Mouse (Mus musculus): ENCODE data around the gene Grm1. TPM values are rescaled to one million over a fixed set of nuclear protein-coding genes. Genes with fewer than 3 reads are reported as not detected.
"Not testable (repeated sequence)": the region's sequence is repeated elsewhere in the genome, so short reads cannot be mapped to it uniquely, and the experiment has no call there.

Grm1 gene
- polyA plus RNA-seq (2015; fragmentation: Nextera tagmentation; extraction: Ambion mirVana) = 0.03 and 0.13 TPM in 2 replicates

GRCm38 (mm10) chr10:11081611-11082398 lies at the start of gene Grm1:
TSS of gene Grm1 (minus strand) at chr10:11082356.
- H3K36me3 ChIP-seq = no peaks in the 10 kb centered on the region
- H3K27me3 ChIP-seq = peaks cover 48% of the 10 kb centered on the region
- H3K4me3 ChIP-seq = no peak within 1 kb of the TSS
- no peaks in the 10 kb centered on the region for H3K9me3 ChIP-seq
- H3K4me2 ChIP-seq (replicated peaks) = 0 out of 2 replicates have a peak within 1 kb of the TSS, but pooled peaks have one; percentile 17
- no peak within 1 kb of the TSS for H3K27ac ChIP-seq
- no peaks in the 10 kb centered on the region for H3K4me1 ChIP-seq
- ATAC-seq (ENCODE audit: low FRiP score, low read depth) = peak; percentile 54; the same call in 1 of the 2 replicates
- H3K9ac ChIP-seq = no peak within 1 kb of the TSS
- 2% methylated on average over 28 of the region's 32 CpGs for WGBS

GRCm38 (mm10) chr10:11121781-11122180 lies 39.6 kb upstream of the Grm1 start:
- H3K27ac ChIP-seq = no peak overlapping the region
- 93% methylated on average over 2 of the region's 2 CpGs for WGBS
- H3K9me3 ChIP-seq = no peaks in the 10 kb centered on the region
- H3K36me3 ChIP-seq = no peaks in the 10 kb centered on the region
- no peak overlapping the region for H3K4me2 ChIP-seq (replicated peaks)
- no peak for ATAC-seq (ENCODE audit: low FRiP score, low read depth)
- H3K27me3 ChIP-seq = no peaks in the 10 kb centered on the region
- no peaks in the 10 kb centered on the region for H3K4me1 ChIP-seq
- H3K9ac ChIP-seq = no peak overlapping the region
- no peak overlapping the region for H3K4me3 ChIP-seq

- H3K27ac ChIP-seq = no peak overlapping the region
- H3K9ac ChIP-seq = no peak overlapping the region
- H3K27me3 ChIP-seq = no peaks in the 10 kb centered on the region
- H3K36me3 ChIP-seq = no peaks in the 10 kb centered on the region
- H3K9me3 ChIP-seq = no peaks in the 10 kb centered on the region
- no peaks in the 10 kb centered on the region for H3K4me1 ChIP-seq
- no peak for ATAC-seq (ENCODE audit: low FRiP score, low read depth)
- WGBS = 88% methylated on average over 4 of the region's 4 CpGs
- no peak overlapping the region for H3K4me3 ChIP-seq
- H3K4me2 ChIP-seq (replicated peaks) = no peak overlapping the region
These were observed 16.4 kb upstream of the Grm1 start for GRCm38 (mm10) chr10:11098475-11099044.

- no peak for ATAC-seq (ENCODE audit: low FRiP score, low read depth)
- Histone ChIP-seq H3K9ac (no peak overlapping the region), H3K4me3 (no peak overlapping the region), H3K4me2 (replicated peaks) (no peak overlapping the region), H3K9me3 (no peaks in the 10 kb centered on the region), H3K27ac (no peak overlapping the region), H3K27me3 (peaks cover 21% of the 10 kb centered on the region), H3K36me3 (no peaks in the 10 kb centered on the region), H3K4me1 (no peaks in the 10 kb centered on the region)
- 83% methylated on average over 3 of the region's 3 CpGs for WGBS
These were observed 4.2 kb upstream of the Grm1 start for GRCm38 (mm10) chr10:11086348-11086747.

- Histone ChIP-seq H3K4me2 (replicated peaks) (no peak overlapping the region), H3K4me1 (no peaks in the 10 kb centered on the region), H3K4me3 (no peak overlapping the region), H3K36me3 (no peaks in the 10 kb centered on the region), H3K27me3 (peaks cover 48% of the 10 kb centered on the region), H3K27ac (no peak overlapping the region), H3K9ac (no peak overlapping the region), H3K9me3 (no peaks in the 10 kb centered on the region)
- ATAC-seq (ENCODE audit: low FRiP score, low read depth) = no peak
- WGBS = 7% methylated on average over 25 of the region's 25 CpGs
These were observed 1.2 kb downstream of the Grm1 start for GRCm38 (mm10) chr10:11080725-11081610.

GRCm38 (mm10) chr10:11080013-11080724 lies 2.0 kb downstream of the Grm1 start:
- WGBS = 9% methylated on average over 33 of the region's 33 CpGs
- no peak for ATAC-seq (ENCODE audit: low FRiP score, low read depth)
- Histone ChIP-seq H3K4me1 (no peaks in the 10 kb centered on the region), H3K9me3 (no peaks in the 10 kb centered on the region), H3K4me2 (replicated peaks) (no peak overlapping the region), H3K27me3 (peaks cover 48% of the 10 kb centered on the region), H3K4me3 (no peak overlapping the region), H3K9ac (no peak overlapping the region), H3K27ac (no peak overlapping the region), H3K36me3 (no peaks in the 10 kb centered on the region)

- H3K4me3 ChIP-seq = no peak overlapping the region
- H3K9ac ChIP-seq = no peak overlapping the region
- H3K27me3 ChIP-seq = peaks cover 48% of the 10 kb centered on the region
- no peak for ATAC-seq (ENCODE audit: low FRiP score, low read depth)
- no peak overlapping the region for H3K27ac ChIP-seq
- no peak overlapping the region for H3K4me2 ChIP-seq (replicated peaks)
- WGBS = 72% methylated on average over 8 of the region's 8 CpGs
- H3K4me1 ChIP-seq = no peaks in the 10 kb centered on the region
- no peaks in the 10 kb centered on the region for H3K9me3 ChIP-seq
- H3K36me3 ChIP-seq = no peaks in the 10 kb centered on the region
These were observed 2.6 kb downstream of the Grm1 start for GRCm38 (mm10) chr10:11079506-11079905.

- ATAC-seq (ENCODE audit: low FRiP score, low read depth) = no peak
- 62% methylated on average over 2 of the region's 2 CpGs for WGBS
- Histone ChIP-seq H3K4me3 (no peak overlapping the region), H3K27ac (no peak overlapping the region), H3K27me3 (no peaks in the 10 kb centered on the region), H3K9ac (no peak overlapping the region), H3K9me3 (no peaks in the 10 kb centered on the region), H3K4me1 (no peaks in the 10 kb centered on the region), H3K36me3 (no peaks in the 10 kb centered on the region), H3K4me2 (replicated peaks) (no peak overlapping the region)
These were observed 17.0 kb downstream of the Grm1 start for GRCm38 (mm10) chr10:11065136-11065535.

- H3K27me3 ChIP-seq = no peaks in the 10 kb centered on the region
- WGBS = 73% methylated on average over 10 of the region's 10 CpGs
- no peak for ATAC-seq (ENCODE audit: low FRiP score, low read depth)
- no peak overlapping the region for H3K9ac ChIP-seq
- H3K4me1 ChIP-seq = no peaks in the 10 kb centered on the region
- no peak overlapping the region for H3K4me3 ChIP-seq
- no peak overlapping the region for H3K4me2 ChIP-seq (replicated peaks)
- no peaks in the 10 kb centered on the region for H3K9me3 ChIP-seq
- no peak overlapping the region for H3K27ac ChIP-seq
- no peaks in the 10 kb centered on the region for H3K36me3 ChIP-seq
These were observed 20.7 kb downstream of the Grm1 start for GRCm38 (mm10) chr10:11061318-11062071.

- Histone ChIP-seq H3K4me1 (no peaks in the 10 kb centered on the region), H3K27ac (no peak overlapping the region), H3K9ac (no peak overlapping the region), H3K36me3 (no peaks in the 10 kb centered on the region), H3K4me2 (replicated peaks) (no peak overlapping the region), H3K27me3 (no peaks in the 10 kb centered on the region), H3K4me3 (no peak overlapping the region), H3K9me3 (no peaks in the 10 kb centered on the region)
- 80% methylated on average over 7 of the region's 7 CpGs for WGBS
- no peak for ATAC-seq (ENCODE audit: low FRiP score, low read depth)
These were observed 32.8 kb downstream of the Grm1 start for GRCm38 (mm10) chr10:11049361-11049760.

- H3K27me3 ChIP-seq; H3K9me3 ChIP-seq; H3K4me1 ChIP-seq; H3K4me3 ChIP-seq; H3K36me3 ChIP-seq; H3K27ac ChIP-seq; H3K9ac ChIP-seq; ATAC-seq (ENCODE audit: low FRiP score, low read depth); H3K4me2 ChIP-seq (replicated peaks): not testable (repeated sequence)
- WGBS = 54% methylated on average over 13 of the region's 13 CpGs
These were observed 36.7 kb downstream of the Grm1 start for GRCm38 (mm10) chr10:11045421-11045820.

All from limb, embryonic 13.5 days (tissue).